Mouse (Mus musculus) ES-CJ7 (cell line): ENCODE measurements around the gene Pop5.

ENCODE experiments used
- DNase-seq: peaks from one replicate; pipeline ENCODE4 v3.0.0; 2011; ENCODE audit warnings: low read depth, low spot score

Gene Pop5

DNA sequence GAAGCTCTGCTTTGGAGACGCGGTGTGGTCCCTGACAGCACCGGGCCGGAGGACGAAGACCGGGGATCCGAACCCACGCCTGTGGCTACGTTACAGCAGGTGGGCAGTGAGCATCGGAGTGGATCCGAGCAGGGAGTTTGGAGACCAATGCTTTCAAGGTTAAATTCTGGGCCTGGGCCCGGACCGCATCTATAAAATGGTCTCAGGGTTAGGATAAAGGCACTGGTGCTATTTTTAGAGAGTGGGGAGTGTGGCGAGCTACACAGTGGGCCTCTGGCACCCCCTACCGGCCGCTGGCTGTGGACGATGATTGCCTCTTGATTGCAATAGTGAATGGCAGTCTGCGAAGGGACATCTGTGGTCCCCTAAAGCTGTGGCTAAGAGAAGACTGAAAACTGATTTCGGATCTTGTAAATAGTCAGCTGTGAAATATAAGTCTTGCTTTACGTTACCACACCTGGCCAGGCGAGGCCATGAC, at the start of gene Pop5:
Gene Pop5, plus strand, starts transcription at position 51 of the 478 bp plus-strand sequence.
- DNase-seq = peak; percentile 85

DNA sequence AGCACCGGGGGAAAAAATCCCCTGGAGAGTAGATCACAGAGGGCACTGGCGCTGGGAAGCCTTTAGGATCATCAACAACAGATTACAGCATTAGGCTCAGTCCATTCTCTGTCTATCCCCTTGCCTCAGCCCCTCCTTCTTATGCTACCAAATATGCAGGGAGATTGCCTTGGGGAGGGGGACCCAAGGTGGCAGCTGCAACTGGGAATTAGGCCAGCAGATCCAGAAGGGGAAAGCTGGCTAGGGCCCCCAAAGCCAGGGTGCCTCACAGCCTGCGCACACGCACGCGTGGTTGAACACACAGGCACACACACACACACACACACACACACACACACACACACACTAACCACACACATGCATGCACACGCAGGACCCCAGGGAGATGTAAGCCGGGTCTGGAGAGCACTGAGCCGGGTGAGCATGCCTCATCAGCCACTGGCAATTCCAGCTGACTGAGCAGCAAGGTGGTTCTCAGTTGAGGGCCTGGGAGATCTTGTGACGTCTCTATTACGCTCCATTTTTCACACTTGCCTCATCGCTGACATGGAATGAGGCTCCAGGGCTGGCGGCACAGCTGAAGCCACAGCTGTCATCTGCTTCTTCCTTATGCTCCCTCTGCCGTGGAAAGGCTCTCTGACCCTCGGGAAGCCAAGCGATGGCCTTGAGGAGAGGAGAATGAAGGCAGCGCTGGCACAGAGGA, 49.1 kb upstream of the Pop5 start:
- DNase-seq = no peak

DNA sequence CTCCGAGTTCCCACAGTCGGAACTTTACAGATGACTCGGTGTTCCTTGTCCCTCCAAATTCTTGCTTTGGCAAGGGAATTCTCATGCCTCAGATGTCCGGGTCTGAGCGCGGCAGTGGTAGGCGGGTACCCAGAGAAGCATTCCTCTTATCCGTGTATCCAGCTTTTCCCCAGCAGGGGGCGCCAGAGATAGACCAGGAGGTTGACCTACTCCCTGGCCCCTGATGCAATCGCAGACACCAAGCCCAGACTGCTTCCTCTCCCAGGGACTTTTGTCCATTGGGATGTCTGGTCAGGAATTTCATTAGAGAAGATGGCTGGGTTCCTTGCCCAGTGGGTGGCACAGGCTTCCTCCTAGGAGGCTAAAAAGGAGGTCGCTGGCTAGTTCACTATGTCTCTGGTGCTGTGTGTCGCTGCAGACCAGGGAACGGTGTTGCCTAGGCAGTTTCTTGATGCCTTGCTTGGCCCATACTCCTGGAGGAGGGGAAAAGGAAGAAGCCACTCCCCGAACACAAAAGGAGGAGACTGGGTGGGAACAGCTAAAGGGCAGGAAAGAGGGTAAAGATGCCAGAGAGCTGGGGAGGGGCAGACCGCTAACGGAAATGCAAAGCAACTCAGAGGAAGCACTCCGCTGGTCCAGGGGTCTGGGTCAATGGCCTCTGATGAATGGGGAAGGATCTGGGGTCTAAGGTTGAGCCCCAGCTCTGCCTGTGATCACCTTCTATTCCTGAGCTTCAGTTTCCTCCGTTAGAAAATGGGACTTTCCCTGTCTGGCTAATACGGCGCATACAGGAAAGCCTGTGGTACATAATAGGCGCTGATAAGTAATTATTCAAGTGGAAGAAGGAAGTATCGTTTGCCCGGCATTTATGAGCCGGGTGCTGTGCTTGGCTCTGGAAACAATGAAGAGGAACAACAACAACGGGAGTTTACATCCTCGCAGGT, 48.2 kb upstream of the Pop5 start:
- DNase-seq = peak; percentile 96

DNA sequence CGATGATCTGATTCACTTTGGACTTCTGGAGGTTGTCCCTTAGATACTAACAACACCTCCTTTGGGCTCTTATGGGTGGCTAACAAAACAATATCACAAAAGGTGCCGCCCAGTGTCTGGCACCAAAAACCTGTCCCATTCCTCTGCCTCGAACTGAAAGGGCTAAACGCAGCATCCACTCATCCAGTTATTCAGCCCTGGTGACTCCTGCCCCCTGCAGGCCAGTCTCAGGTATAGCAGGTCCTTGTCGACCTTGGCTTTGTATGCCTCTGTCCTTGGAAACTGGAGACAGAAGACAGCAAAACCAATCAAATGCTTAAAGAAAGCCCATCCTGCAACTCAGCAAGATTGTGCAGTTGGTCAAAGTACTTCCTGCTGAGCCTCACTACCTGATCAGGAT, 46.8 kb upstream of the Pop5 start:
- peak; percentile 89 for DNase-seq

DNA sequence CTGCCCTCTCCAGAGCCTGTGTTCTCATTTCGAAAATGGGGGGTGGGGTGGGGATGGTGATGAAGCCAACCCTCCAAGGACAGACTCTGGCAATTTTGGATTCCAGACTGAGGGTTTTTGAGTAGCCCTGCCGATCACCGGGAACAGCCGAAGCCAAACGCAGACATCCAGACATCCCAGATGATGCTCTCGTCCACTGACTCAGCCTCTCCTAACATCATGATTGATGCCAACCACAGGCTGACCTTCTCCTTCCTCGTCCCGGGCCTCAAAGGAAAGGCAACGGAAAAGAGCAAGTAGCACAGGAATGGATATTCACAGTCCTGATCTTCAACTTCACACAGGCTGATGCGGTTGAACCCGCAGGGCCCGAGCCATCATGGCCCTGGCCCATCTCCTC, 45.6 kb upstream of the Pop5 start:
- no peak for DNase-seq

DNA sequence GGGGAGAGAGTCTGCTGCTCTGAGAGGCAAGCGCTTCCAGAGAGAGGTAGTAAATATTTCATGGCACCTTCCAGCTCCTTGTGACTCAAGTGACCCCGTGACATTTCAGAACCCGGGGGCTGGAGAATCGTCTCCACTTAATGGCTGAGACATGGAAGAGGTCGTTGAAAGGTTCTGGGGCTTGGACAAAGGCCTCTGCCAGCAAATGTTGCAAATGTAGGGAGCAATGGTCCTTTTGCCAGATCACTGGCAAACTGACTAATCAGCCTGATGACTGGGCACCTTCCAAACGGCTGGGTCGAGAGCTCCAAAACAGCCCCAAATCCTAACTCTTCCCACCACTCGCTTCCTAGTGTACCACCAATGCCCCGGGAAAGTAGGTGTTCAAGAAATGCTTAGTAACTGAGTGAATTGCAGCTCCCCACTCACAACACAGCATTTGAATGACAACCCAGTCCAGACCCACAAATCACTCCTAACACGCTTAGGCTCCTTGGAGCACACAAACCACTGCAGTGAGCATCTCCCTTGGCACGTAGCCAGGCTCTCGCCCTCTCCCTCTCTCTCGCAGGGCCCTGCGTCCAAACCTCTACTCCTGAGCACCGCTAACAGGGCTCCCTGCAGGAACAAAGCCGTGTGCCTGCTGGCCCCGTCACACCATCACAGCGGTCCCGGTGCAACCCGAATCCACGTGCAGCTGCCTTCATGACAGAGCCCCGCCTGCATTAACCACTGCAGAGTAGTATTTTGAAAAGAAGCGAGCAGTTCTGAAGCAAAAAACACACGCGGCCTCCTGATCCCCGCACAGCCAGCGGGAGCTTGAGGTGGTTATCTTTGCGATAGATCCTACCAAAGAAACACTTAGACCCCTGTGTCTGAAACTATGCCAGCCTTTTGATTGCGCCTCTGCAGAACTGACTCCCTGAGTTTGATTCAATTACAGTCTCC, 43.5 kb upstream of the Pop5 start:
- no peak for DNase-seq

DNA sequence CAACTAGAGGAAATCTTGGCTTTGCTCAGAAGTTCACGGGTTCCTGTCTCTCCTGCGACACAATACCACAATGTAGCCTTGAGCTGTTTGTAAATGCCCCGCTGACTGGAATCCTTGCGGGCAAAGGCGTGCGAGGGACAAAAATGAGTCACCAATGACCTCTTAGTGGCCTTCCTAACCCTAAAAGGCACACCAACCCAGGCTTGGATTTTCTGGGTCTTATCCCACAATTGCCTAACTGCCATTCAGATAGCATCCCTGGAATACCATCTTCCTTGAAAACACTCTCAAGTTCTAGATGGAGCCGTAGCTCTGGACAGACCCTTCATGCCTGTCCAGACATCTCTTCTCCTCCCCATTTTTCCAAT, 42.8 kb upstream of the Pop5 start:
- no peak for DNase-seq

DNA sequence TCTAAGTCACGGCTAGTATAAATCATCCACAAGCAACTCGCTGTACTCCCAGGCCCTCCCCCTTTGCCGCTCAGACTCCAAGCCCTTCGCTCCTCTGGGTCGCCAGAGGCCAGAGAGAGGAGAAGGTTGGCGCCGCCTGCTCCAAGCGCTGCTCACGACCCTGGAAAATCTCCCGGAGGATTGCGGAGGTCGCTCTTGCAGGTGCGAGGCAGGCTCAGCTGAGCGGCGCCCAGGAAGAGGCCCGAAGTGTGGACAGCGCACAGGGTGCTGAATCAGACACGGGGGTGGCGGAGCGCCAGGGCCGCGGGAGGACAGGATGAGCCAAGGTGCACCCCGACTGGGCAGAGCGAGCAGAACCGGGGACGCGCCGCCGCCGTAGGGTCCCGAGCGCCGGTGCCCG, 42.4 kb upstream of the Pop5 start:
- DNase-seq = peak; percentile 75

DNA sequence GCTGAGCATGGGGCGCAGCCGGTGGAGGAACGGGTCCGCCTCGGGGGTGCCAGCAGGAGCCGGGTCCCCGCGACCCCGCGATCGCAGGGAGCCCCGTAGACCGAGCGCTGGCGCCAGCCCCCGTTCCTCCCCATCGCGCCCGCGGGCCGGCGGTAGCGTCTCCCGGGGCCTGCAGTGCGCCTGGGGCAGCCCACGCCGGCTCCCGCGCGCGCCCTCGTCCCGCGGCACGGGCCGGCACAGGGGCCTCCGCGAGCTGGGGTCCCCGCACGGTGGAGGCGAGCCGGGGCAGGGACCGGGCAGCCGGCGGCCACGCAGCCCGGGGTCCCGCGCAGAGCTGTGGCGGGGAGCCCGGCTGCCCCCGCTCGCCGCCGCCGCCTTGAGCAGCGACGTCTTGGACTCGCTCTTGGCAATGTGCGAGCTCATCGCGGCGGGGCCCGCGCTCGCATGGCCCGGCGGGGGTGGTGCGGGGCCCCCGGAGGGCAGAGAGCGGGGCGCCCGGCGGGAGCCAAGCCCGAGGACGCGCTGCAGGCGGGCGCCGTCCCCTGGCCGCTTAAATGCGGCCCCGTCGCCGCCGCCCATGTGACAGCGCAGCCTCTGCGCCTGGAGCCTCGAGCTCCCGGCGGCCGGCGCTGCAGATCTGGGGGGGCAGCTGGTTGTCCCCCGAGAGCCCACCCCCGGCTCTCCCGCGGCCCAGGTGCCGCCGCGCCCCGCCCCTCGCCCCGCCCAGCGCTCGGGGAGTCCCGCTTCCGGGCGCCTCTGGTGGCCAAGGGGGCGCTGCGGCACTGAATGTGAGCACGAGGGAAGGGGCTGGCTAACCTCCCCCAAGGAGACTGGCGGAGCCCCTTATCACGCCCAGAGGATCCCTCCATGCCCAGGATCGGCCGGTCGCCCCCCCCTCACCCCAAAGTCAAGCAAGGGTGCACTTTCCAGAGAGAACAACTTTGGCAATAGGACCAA, 41.7 kb upstream of the Pop5 start, which contains the start of gene Cabp1:
Gene Cabp1, minus strand, starts transcription at position 713 of the 957 bp plus-strand sequence.
- peak; percentile 56 for DNase-seq

DNA sequence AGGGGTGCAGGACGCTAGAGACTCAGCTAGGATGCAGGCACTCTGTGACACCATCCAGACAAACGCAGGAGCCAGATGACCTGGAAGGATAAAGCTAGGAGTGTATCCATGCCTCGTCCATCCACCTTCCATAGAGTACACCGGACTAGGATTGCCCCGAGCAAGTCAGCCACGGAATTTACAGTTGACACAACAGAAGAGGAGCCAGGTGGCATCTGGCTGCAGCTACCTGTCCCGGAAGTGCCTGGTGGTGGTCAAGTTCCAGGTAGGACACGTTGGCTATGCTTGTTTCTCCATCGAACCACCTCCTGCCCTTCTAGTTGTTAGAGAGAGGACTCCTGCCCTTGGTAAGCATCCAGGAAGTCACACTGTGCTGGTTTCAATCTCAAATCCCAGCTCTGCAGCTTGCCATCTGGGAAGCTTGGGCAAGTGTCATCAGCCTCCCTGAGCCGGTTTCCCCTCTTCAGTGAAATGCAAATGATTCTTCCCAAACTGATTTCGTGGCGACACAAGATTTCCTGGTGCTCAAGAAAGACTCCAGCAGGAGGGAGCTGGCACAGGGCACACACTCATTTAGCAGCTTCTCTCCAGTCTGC, 40.9 kb upstream of the Pop5 start:
- DNase-seq = no peak

DNA sequence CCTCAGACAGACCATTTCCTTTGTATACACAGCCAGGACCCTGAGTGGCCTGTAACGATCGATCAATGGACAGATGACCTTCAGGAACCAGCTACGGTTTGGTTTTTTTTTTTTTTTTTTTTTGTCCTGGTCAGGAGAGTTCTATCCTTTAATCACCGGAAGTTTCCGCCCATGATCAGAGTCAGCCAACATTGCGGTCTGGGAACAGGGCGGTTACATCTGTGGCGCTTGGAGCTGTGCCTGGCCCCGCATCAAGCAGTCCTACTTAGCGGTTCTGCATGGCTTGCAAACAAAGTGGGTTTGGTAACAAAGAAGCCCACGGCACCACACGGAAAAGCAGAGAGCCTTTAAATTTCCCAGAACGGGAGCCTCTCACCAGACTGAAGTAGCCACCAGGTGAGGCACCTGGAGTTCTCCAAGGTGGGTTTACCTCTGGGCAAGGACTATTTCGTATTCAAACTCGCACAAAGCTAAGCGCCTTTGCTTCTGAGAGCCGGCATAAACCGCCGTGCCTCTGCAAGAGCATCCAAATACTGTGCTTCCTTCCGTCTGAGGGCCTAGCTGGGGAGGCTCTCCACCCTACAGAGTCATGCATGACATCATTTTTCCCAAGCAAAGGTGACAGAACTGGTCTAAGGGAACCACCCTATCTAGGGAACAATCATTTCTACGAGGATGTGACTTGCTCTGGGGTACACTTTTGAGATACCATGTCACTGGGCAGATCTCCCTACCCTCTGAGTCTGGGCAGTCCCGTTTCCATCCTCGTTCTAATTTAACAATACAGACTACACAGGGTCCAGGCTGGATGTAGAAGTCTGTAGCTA, 31.7 kb upstream of the Pop5 start:
- peak; percentile 88 for DNase-seq

DNA sequence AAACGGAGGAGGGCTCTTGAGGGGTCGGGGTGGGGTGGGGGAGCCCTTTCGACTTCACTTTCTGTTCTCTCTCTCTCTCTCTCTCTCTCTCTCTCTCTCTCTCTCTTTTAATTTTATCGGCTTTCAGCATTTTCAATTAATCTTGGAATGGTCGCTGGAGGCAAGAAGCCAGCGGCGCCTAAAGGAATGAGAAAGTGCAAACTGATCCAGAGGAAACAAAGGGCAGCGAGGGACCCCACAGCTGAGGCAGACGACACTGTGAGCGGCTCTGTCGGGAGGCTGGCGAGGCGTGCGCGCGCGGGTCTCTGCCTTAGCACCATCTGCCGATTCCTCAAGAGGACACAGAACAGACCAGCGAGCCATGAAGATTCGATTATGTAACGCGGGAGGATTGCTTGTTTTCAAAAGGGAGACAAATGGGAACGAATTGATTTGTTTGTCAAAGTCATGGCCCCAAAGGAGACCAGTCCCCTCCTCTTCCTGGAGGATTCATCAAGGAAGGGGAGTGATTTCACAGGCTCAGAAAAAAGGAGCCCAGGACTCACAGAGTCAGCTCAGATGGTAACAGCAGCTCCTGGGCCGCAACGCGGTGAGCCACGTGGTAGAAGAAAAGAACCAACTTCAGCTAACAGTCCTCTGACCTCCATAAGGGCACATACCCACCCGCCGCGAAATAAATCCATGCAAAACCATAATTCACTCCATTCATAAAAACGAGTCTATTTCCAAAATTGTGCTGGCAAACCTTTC, 30.9 kb upstream of the Pop5 start:
- DNase-seq = peak; percentile 34

DNA sequence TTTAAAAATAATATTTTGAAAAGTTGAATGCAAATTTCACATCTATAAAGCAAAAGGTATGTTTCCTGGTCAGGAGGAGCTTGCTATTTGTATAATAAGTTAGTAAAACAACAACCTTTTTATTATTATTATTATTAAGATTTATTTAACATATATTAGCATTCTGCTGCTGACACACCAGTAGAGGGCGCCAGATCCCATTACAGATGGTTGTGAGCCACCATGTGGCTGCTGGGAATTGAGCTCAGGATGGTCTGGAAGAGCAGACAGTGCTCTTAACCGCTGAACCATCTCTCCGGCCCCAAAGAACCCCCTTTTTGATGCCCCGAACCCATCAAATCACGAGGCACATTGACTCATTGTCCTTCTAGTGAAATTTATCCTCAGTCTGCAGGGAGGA, 28.4 kb upstream of the Pop5 start:
- DNase-seq = no peak

DNA sequence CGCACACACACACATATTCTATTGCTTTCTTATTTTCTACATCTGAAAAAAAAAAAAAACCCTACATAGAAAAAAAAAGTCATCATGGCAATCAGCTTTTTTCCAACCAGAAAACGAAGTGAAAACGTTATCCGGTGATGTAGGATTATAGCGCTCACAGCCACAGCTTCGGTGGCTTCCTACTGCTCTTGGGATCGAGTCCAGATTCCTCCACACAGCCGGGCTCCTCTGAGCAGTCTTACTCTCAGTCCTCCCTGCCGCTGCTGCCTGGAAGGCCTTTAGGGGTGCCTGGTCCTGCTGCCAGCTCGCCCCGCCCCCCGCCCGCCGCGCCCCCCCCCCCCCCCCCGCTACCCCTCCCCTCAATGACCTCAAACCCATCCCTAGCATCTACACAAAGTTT, 27.7 kb upstream of the Pop5 start:
- no peak for DNase-seq

DNA sequence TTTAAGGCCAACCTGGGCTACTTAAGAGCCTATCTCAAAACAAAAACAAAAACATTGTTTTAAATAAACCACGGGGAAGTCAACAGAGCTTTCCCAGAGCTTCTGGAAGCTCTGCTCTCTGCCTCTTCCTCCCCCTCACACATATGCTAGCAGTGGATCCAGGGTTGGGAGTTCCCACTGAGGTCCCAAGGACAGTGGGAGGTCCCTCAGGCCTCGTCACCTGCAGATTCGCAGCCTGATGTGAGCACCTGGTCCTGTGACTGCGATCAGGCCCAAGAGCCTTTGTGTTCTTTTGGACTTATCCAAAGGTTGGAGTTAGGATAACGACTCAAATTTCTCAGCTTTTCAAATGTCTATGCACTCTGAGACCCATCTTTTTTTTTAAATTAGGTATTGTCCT, 27.0 kb upstream of the Pop5 start:
- peak; percentile 83 for DNase-seq

DNA sequence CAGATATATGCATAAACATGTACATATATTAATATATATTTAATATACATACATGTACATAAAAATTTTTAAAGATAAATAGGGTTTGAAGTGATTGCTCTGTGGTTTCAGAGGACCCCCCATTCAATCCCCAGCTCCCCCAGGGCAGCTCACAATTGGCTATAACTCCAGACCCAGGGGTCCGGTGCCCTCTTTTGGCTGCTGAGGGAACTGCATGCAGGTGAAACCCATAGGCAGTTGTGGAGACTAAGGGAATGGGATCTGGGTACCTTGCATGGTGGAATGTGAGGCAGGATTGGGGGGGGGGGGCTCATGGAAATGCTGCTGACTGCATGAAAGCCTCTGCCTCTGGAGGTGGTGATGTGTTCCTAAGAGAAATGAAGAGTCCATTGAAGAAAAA, 25.3 kb upstream of the Pop5 start:
- peak; percentile 71 for DNase-seq

DNA sequence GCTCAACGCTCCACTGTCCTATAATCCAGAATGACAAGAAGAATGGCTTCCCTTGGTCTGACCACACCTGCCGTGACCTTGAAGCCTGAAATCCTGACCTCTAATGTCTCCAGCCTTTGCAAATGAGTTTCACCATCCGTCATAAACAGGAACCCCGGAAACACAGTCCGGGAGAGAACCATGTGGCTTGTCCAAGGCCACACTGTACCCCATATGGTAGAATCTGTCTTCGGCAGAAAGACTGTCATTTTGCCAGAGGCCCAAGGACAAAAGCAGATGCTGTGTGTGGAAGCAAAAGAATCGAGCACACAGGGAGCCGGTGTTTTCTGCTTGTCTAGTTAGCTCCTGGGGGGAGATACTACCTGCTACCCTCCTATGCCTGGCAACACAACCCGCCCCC, 23.2 kb upstream of the Pop5 start:
- DNase-seq = no peak

DNA sequence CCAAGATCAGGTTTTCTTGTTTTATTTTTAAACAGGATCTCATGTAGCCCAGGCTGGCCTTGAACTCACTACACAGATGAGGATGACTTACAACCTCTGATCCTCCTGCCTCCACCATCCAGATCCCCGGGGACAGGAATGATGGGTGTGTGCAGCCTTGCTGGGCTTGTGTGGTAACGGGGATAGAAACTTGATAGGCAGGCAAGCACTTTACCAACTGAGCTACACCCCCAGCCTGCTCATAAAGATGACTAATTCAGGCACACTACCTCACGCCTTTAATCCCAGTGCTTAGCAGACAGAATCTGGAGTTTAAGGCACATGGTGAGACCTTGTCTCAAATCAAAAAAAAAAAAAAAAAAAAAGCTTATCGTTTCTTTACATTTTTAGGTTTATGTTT, 22.8 kb upstream of the Pop5 start:
- no peak for DNase-seq
